Mouse (Mus musculus): ENCODE data around the gene Ippk. TPM values are rescaled to one million over a fixed set of nuclear protein-coding genes. Genes with fewer than 3 reads are reported as not detected.

The Ippk gene
- polyA plus RNA-seq, 1 experiment, result 2.2 TPM

DNA sequence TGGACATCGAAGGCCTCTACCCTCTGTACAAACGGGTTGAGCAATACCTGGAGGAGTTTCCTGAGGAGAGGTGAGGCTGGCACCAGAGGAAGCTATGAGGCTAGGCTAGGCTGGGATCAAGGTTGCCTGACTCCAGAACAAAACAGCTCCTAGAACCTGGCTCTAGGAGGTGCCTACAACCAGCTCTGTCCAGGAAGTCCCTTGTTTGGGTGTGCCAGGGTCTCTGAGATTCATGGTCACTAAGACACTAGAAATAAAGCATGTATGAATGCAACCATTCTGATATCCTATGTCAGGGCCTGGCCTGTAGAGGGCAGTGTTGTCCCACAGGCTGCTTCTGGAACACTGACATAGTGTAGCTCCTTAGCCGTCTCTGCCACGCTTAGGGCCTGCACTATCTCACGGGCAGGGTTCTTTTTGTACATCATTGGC is 28.3 kb downstream of the Ippk start:
- TF ChIP-seq CTCF (IDR thresholded peaks at IDR 0.05; ENCODE audit: extremely low read depth, insufficient read depth, insufficient read length, insufficient replicate concordance) (peak; percentile 77; the same call in 1 of the 2 replicates), POLR2A (IDR thresholded peaks at IDR 0.05; ENCODE audit: low read depth, low read length) (no peak)
- WGBS, result 46% methylated on average over 5 of the region's 5 CpGs

DNA sequence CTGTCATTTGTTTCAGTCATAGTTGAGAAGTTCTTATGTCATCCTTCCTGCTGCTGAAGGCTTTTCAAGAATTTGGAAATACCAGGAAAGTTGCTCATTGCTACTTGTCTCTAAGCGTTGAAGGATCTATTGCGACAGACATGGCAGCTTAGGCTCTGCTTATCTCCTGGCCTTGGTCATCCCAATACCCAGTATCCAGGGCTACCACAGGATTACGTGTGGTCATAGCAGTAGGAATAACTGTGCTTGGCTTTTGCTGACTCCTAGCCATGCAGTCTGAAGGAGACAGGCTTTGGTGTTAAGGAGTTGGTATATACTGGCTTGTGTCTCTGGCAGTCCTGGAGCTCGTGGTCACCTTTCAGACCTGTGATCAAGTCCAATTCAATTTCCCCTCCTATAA is 39.2 kb downstream of the Ippk start:
- no peak overlapping the region for H3K27ac ChIP-seq (ENCODE audit: insufficient read depth, low read length)
- no peaks in the 10 kb centered on the region for H3K4me1 ChIP-seq (ENCODE audit: control insufficient read depth, insufficient read depth, insufficient read length)
- no peak for DNase-seq (ENCODE audit: low read depth in 1 of 2, low spot score in 2 of 2)
- WGBS, result 92% methylated on average over 4 of the region's 4 CpGs
- H3K27me3 ChIP-seq (ENCODE audit: control insufficient read depth, insufficient read depth, low read length), result no peaks in the 10 kb centered on the region
- TF ChIP-seq POLR2A (IDR thresholded peaks at IDR 0.05; ENCODE audit: low read depth, low read length) (no peak), CTCF (IDR thresholded peaks at IDR 0.05; ENCODE audit: extremely low read depth, insufficient read depth, insufficient read length, insufficient replicate concordance) (no peak)
- H3K4me3 ChIP-seq (ENCODE audit: extremely low read depth, insufficient read depth, insufficient read length), result no peak overlapping the region
- H3K36me3 ChIP-seq (ENCODE audit: control insufficient read depth, insufficient read depth, low read length), result peaks cover 13% of the 10 kb centered on the region

More for the DNA sequence above, 28.3 kb downstream of the Ippk start:
- Histone ChIP-seq H3K4me1 (ENCODE audit: control insufficient read depth, insufficient read depth, insufficient read length) (no peaks in the 10 kb centered on the region), H3K4me3 (ENCODE audit: extremely low read depth, insufficient read depth, insufficient read length) (no peak overlapping the region), H3K36me3 (ENCODE audit: control insufficient read depth, insufficient read depth, low read length) (peaks cover 2% of the 10 kb centered on the region), H3K27ac (ENCODE audit: insufficient read depth, low read length) (no peak overlapping the region), H3K27me3 (ENCODE audit: control insufficient read depth, insufficient read depth, low read length) (no peaks in the 10 kb centered on the region)
- peak; percentile 25 to 59 for DNase-seq (ENCODE audit: low read depth in 1 of 2, low spot score in 2 of 2)

DNA sequence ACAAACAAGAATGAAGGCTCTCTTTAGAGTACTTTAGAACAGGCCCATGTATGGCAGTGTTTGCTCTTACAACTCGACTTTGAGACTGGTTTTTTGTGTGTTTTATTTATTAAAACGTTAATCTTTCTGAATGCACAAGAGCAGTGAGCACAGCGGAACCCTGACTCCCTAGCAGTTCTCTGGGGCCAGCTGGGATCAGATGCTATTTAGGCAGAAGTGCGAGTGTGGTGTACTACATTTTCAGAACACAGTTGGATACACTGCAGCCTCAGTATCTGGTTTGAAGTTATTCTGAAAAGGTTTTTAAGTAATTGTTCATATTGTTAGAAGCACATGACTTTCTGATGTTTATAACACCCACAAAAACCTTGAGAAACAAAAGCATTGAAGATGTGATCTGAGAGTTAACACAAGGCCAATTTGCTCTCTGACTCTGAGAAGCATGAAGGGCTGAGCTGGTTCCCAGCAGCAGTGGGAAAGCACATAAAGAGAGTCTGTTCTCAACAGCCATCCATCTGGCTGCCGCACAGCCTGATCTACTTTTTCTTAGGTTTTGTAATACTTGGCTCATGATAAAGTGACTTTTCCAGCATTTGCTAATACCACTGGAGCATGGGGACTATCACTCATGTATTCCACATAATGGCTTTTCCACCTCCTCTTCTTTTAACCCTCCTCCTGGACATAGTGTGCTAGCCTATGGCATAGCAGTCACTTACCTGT is 39.8 kb downstream of the Ippk start:
- H3K4me1 ChIP-seq (ENCODE audit: control insufficient read depth, insufficient read depth, insufficient read length), result no peaks in the 10 kb centered on the region
- DNase-seq (ENCODE audit: low read depth in 1 of 2, low spot score in 2 of 2), result no peak
- H3K27ac ChIP-seq (ENCODE audit: insufficient read depth, low read length), result no peak overlapping the region
- H3K4me3 ChIP-seq (ENCODE audit: extremely low read depth, insufficient read depth, insufficient read length), result no peak overlapping the region
- WGBS, result 90% methylated on average over 5 of the region's 5 CpGs
- peaks cover 13% of the 10 kb centered on the region for H3K36me3 ChIP-seq (ENCODE audit: control insufficient read depth, insufficient read depth, low read length)
- no peak for TF ChIP-seq POLR2A (IDR thresholded peaks at IDR 0.05; ENCODE audit: low read depth, low read length)
- no peak for TF ChIP-seq CTCF (IDR thresholded peaks at IDR 0.05; ENCODE audit: extremely low read depth, insufficient read depth, insufficient read length, insufficient replicate concordance)
- H3K27me3 ChIP-seq (ENCODE audit: control insufficient read depth, insufficient read depth, low read length), result no peaks in the 10 kb centered on the region

DNA sequence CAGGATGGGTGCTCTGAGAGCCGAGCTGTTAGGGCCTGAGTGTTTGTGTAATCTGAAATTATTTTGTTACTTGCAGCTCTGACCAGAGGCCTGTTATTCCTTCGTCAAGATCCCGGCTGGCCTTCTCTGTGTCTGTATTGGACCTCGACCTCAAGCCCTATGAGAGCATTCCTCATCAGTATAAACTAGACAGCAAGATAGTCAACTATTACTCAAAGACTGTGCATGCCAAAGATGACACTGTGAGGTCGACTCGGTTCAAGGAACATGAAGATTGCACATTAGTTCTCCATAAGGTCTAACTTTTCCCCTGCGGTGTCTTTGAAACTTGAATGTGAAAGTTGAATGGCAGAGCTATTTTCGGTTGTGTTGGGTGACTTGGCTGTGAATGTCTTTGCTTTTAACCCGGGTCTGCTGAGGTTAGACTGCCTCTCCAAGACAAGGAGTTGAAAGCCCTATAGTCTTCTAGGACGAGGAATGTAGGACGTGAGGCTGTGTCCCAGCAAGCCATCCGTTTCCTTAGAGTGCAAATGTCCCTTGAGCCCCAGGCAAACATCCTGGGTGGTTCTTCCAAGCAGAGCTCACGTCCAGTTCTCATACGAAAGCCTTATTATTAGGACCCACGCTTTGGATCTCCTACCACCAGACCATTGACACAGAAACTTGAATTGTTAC is 40.5 kb downstream of the Ippk start:
- no peak overlapping the region for H3K4me3 ChIP-seq (ENCODE audit: extremely low read depth, insufficient read depth, insufficient read length)
- no peaks in the 10 kb centered on the region for H3K27me3 ChIP-seq (ENCODE audit: control insufficient read depth, insufficient read depth, low read length)
- DNase-seq (ENCODE audit: low read depth in 1 of 2, low spot score in 2 of 2), result no peak
- no peaks in the 10 kb centered on the region for H3K4me1 ChIP-seq (ENCODE audit: control insufficient read depth, insufficient read depth, insufficient read length)
- peaks cover 13% of the 10 kb centered on the region for H3K36me3 ChIP-seq (ENCODE audit: control insufficient read depth, insufficient read depth, low read length)
- no peak overlapping the region for H3K27ac ChIP-seq (ENCODE audit: insufficient read depth, low read length)
- no peak for TF ChIP-seq CTCF (IDR thresholded peaks at IDR 0.05; ENCODE audit: extremely low read depth, insufficient read depth, insufficient read length, insufficient replicate concordance)
- no peak for TF ChIP-seq POLR2A (IDR thresholded peaks at IDR 0.05; ENCODE audit: low read depth, low read length)
- WGBS, result 94% methylated on average over 15 of the region's 15 CpGs

DNA sequence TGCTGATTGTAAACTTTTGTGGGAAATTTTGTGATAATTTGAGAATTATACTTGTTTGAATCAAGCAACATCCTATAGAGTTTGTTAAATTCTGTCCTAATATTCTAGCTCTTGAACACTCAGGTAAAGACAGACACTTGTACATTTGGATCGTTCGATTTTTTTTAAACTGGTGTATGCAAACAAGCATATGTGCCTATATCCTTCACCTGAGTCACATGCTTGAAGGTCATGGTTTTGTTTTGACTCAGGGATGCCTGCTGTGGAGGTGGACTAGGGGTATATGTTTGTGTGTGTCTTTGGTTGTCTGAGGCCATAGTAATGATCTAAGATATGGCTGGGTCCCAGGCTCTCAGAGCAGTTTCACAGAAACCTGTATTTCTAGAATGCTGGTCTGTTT is 41.9 kb downstream of the Ippk start:
- no peaks in the 10 kb centered on the region for H3K27me3 ChIP-seq (ENCODE audit: control insufficient read depth, insufficient read depth, low read length)
- peaks cover 12% of the 10 kb centered on the region for H3K36me3 ChIP-seq (ENCODE audit: control insufficient read depth, insufficient read depth, low read length)
- H3K27ac ChIP-seq (ENCODE audit: insufficient read depth, low read length), result no peak overlapping the region
- DNase-seq (ENCODE audit: low read depth in 1 of 2, low spot score in 2 of 2), result no peak
- H3K4me1 ChIP-seq (ENCODE audit: control insufficient read depth, insufficient read depth, insufficient read length), result no peaks in the 10 kb centered on the region
- WGBS, result 90% methylated on average over 2 of the region's 2 CpGs
- no peak overlapping the region for H3K4me3 ChIP-seq (ENCODE audit: extremely low read depth, insufficient read depth, insufficient read length)
- no peak for TF ChIP-seq POLR2A (IDR thresholded peaks at IDR 0.05; ENCODE audit: low read depth, low read length)
- no peak for TF ChIP-seq CTCF (IDR thresholded peaks at IDR 0.05; ENCODE audit: extremely low read depth, insufficient read depth, insufficient read length, insufficient replicate concordance)

DNA sequence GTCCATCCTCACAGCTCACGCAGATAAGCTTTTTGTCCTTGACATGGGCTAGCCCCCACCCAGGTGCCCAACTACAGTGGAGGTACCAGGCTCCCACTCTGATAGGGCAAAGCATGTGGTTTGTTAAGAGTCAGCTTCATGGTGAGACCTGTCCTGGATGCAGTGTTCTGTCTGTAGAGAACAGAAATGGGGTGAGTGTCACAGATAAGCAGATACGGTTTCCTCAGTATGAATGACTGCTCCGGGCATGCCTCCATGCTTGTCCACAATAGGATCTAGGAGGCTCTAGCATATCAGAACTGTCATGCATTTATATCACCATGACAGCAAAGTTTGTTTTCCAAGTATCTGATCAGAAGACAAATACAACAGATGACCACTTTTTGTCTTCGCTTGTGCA is 44.8 kb downstream of the Ippk start:
- no peaks in the 10 kb centered on the region for H3K4me1 ChIP-seq (ENCODE audit: control insufficient read depth, insufficient read depth, insufficient read length)
- DNase-seq (ENCODE audit: low read depth in 1 of 2, low spot score in 2 of 2), result no peak
- H3K27me3 ChIP-seq (ENCODE audit: control insufficient read depth, insufficient read depth, low read length), result no peaks in the 10 kb centered on the region
- no peak overlapping the region for H3K27ac ChIP-seq (ENCODE audit: insufficient read depth, low read length)
- peaks cover 10% of the 10 kb centered on the region for H3K36me3 ChIP-seq (ENCODE audit: control insufficient read depth, insufficient read depth, low read length)
- no peak for TF ChIP-seq POLR2A (IDR thresholded peaks at IDR 0.05; ENCODE audit: low read depth, low read length)
- TF ChIP-seq CTCF (IDR thresholded peaks at IDR 0.05; ENCODE audit: extremely low read depth, insufficient read depth, insufficient read length, insufficient replicate concordance), result no peak
- H3K4me3 ChIP-seq (ENCODE audit: extremely low read depth, insufficient read depth, insufficient read length), result no peak overlapping the region
- 88% methylated on average over 4 of the region's 4 CpGs for WGBS
